Mouse (Mus musculus) limb, embryonic 10.5 days (tissue): ENCODE measurements around the gene Hecw2. TPM values are rescaled to one million over a fixed set of nuclear protein-coding genes. Genes with fewer than 3 reads are reported as not detected.
A peak's percentile ranks its signal among the peaks of the same experiment; 100 is the strongest.

Source experiments
- DNase-seq: peaks from one replicate; pipeline ENCODE4 v3.0.0-alpha.2; 2017; ENCODE audit warnings: low spot score
- H3K27ac ChIP-seq: fragments of 300-500 bp; sonication (generic); 2 replicates; pipeline ENCODE4 v1.5.1; 2016; ENCODE audit warnings: mild to moderate bottlenecking
- H3K27me3 ChIP-seq: fragments of 300-500 bp; sonication (generic); 2 replicates; pipeline ENCODE4 v1.6.1; 2016; ENCODE audit warnings: low read depth, mild to moderate bottlenecking; ENCODE audit not compliant: poor library complexity, severe bottlenecking
- H3K36me3 ChIP-seq: fragments of 300-500 bp; sonication (generic); 2 replicates; pipeline ENCODE4 v1.6.1; 2016; ENCODE audit warnings: mild to moderate bottlenecking, moderate library complexity
- H3K4me1 ChIP-seq: fragments of 300-500 bp; sonication (generic); 2 replicates; pipeline ENCODE4 v1.6.1; 2016
- H3K4me3 ChIP-seq: fragments of 300-500 bp; sonication (generic); 2 replicates; pipeline ENCODE4 v1.5.1; 2016; ENCODE audit warnings: mild to moderate bottlenecking, moderate library complexity
- H3K9me3 ChIP-seq: fragments of 300-500 bp; sonication (generic); replicated peaks from 2 replicates; pipeline ENCODE4 v1.6.1; 2016; ENCODE audit warnings: mild to moderate bottlenecking
- WGBS: fragments of 180-500 bp; shearing (Covaris S2); methylation state at CpG from one replicate; pipeline ENCODE4 v1.1.7; 2016; 5-methylcytosine and 5-hydroxymethylcytosine counted together
- polyA plus RNA-seq: library from polyadenylated mRNA; unstranded; fragments of >200 nt; fragmentation: Nextera tagmentation; extraction: Ambion mirVana; gene quantifications from 2 replicates; pipeline ENCODE4 v1.2.1, GENCODE M21; 2016

Hecw2 gene
- polyA plus RNA-seq, 1 experiment from 2014 or later, result 2.5 TPM

- 89% methylated on average over 3 of the region's 3 CpGs for WGBS
Observed at GRCm38 (mm10) chr1:54079708-54080107, 115.3 kb downstream of the Hecw2 start.

GRCm38 (mm10) chr1:54074456-54074855 lies 120.5 kb downstream of the Hecw2 start:
- H3K9me3 ChIP-seq, result no peaks in the 10 kb centered on the region
- H3K4me3 ChIP-seq, result no peak overlapping the region
- H3K27ac ChIP-seq, result no peak overlapping the region
- H3K4me1 ChIP-seq, result peaks cover 7% of the 10 kb centered on the region
- 53% methylated on average over 1 of the region's 1 CpGs for WGBS
- H3K36me3 ChIP-seq, result no peaks in the 10 kb centered on the region
- no peaks in the 10 kb centered on the region for H3K27me3 ChIP-seq
- no peak for DNase-seq

More at GRCm38 (mm10) chr1:54079708-54080107, 115.3 kb downstream of the Hecw2 start:
- H3K4me3 ChIP-seq, result no peak overlapping the region
- DNase-seq, result no peak
- no peak overlapping the region for H3K27ac ChIP-seq
- H3K4me1 ChIP-seq, result no peaks in the 10 kb centered on the region
- H3K9me3 ChIP-seq, result no peaks in the 10 kb centered on the region
- H3K36me3 ChIP-seq, result no peaks in the 10 kb centered on the region
- no peaks in the 10 kb centered on the region for H3K27me3 ChIP-seq

GRCm38 (mm10) chr1:54070121-54070520 lies 124.8 kb downstream of the Hecw2 start:
- 56% methylated on average over 2 of the region's 2 CpGs for whole genome bisulfite sequencing
- Histone ChIP-seq H3K4me3 (no peak overlapping the region), H3K9me3 (no peaks in the 10 kb centered on the region), H3K27ac (peak overlapping the region; percentile 42; the same call in 1 of the 2 replicates), H3K4me1 (peaks cover 17% of the 10 kb centered on the region), H3K36me3 (no peaks in the 10 kb centered on the region), H3K27me3 (no peaks in the 10 kb centered on the region)
- peak; percentile 34 for DNase-seq

GRCm38 (mm10) chr1:54068248-54068647 lies 126.7 kb downstream of the Hecw2 start:
- WGBS, result 90% methylated on average over 1 of the region's 1 CpGs
- no peak for DNase-seq
- no peaks in the 10 kb centered on the region for H3K9me3 ChIP-seq
- H3K27me3 ChIP-seq, result no peaks in the 10 kb centered on the region
- H3K4me1 ChIP-seq, result peaks cover 17% of the 10 kb centered on the region
- H3K36me3 ChIP-seq, result no peaks in the 10 kb centered on the region
- no peak overlapping the region for H3K4me3 ChIP-seq
- no peak overlapping the region for H3K27ac ChIP-seq

- Histone ChIP-seq H3K27me3 (no peaks in the 10 kb centered on the region), H3K36me3 (no peaks in the 10 kb centered on the region), H3K27ac (no peak overlapping the region), H3K4me1 (peaks cover 17% of the 10 kb centered on the region), H3K9me3 (no peaks in the 10 kb centered on the region), H3K4me3 (no peak overlapping the region)
- WGBS, result 77% methylated on average over 1 of the region's 1 CpGs
- DNase-seq, result no peak
Observed at GRCm38 (mm10) chr1:54065434-54065833, 129.5 kb downstream of the Hecw2 start.

GRCm38 (mm10) chr1:54061078-54061477 lies 133.9 kb downstream of the Hecw2 start:
- Histone ChIP-seq H3K4me3 (no peak overlapping the region), H3K36me3 (no peaks in the 10 kb centered on the region), H3K4me1 (no peaks in the 10 kb centered on the region), H3K27me3 (no peaks in the 10 kb centered on the region), H3K27ac (no peak overlapping the region), H3K9me3 (no peaks in the 10 kb centered on the region)
- DNase-seq, result no peak
- 95% methylated on average over 2 of the region's 2 CpGs for WGBS

- Histone ChIP-seq H3K4me1 (no peaks in the 10 kb centered on the region), H3K9me3 (no peaks in the 10 kb centered on the region), H3K27me3 (no peaks in the 10 kb centered on the region), H3K36me3 (no peaks in the 10 kb centered on the region), H3K4me3 (no peak overlapping the region), H3K27ac (no peak overlapping the region)
- no peak for DNase-seq
- WGBS, result 87% methylated on average over 1 of the region's 1 CpGs
Observed at GRCm38 (mm10) chr1:54059731-54060130, 135.2 kb downstream of the Hecw2 start.

- H3K4me3 ChIP-seq, result no peak overlapping the region
- no peaks in the 10 kb centered on the region for H3K27me3 ChIP-seq
- H3K9me3 ChIP-seq, result no peaks in the 10 kb centered on the region
- no peaks in the 10 kb centered on the region for H3K4me1 ChIP-seq
- no peak for DNase-seq
- no peak overlapping the region for H3K27ac ChIP-seq
- no peaks in the 10 kb centered on the region for H3K36me3 ChIP-seq
Observed at GRCm38 (mm10) chr1:54052771-54053170, 142.2 kb downstream of the Hecw2 start.

GRCm38 (mm10) chr1:54046923-54047322 lies 148.0 kb downstream of the Hecw2 start:
- Histone ChIP-seq H3K4me3 (no peak overlapping the region), H3K36me3 (no peaks in the 10 kb centered on the region), H3K4me1 (no peaks in the 10 kb centered on the region), H3K27ac (no peak overlapping the region), H3K27me3 (no peaks in the 10 kb centered on the region), H3K9me3 (no peaks in the 10 kb centered on the region)
- DNase-seq, result no peak
- WGBS, result 82% methylated on average over 1 of the region's 1 CpGs

GRCm38 (mm10) chr1:54039062-54039461 lies 155.9 kb downstream of the Hecw2 start:
- Histone ChIP-seq H3K27ac (no peak overlapping the region), H3K4me1 (no peaks in the 10 kb centered on the region), H3K9me3 (no peaks in the 10 kb centered on the region), H3K4me3 (no peak overlapping the region), H3K36me3 (no peaks in the 10 kb centered on the region), H3K27me3 (no peaks in the 10 kb centered on the region)
- DNase-seq, result no peak
- WGBS, result 49% methylated on average over 2 of the region's 2 CpGs

- DNase-seq, result no peak
Observed at GRCm38 (mm10) chr1:54017686-54018085, 177.3 kb downstream of the Hecw2 start.

GRCm38 (mm10) chr1:54015739-54016138 lies 179.2 kb downstream of the Hecw2 start:
- Histone ChIP-seq H3K4me1 (0 out of 2 replicates have a peak, but pooled peaks cover 11% of the 10 kb centered on the region), H3K36me3 (no peaks in the 10 kb centered on the region), H3K9me3 (no peaks in the 10 kb centered on the region), H3K27me3 (no peaks in the 10 kb centered on the region), H3K4me3 (no peak overlapping the region), H3K27ac (no peak overlapping the region)
- 66% methylated on average over 4 of the region's 4 CpGs for WGBS
- no peak for DNase-seq

More at GRCm38 (mm10) chr1:54017686-54018085, 177.3 kb downstream of the Hecw2 start:
- Histone ChIP-seq H3K27ac (no peak overlapping the region), H3K36me3 (no peaks in the 10 kb centered on the region), H3K27me3 (no peaks in the 10 kb centered on the region), H3K9me3 (no peaks in the 10 kb centered on the region), H3K4me1 (no peaks in the 10 kb centered on the region), H3K4me3 (no peak overlapping the region)
- WGBS, result 84% methylated on average over 2 of the region's 2 CpGs

- Histone ChIP-seq H3K27me3 (no peaks in the 10 kb centered on the region), H3K4me3 (no peak overlapping the region), H3K9me3 (no peaks in the 10 kb centered on the region), H3K36me3 (no peaks in the 10 kb centered on the region), H3K4me1 (peaks cover 18% of the 10 kb centered on the region; the same call in 1 of the 2 replicates), H3K27ac (no peak overlapping the region)
- no peak for DNase-seq
- WGBS, result 75% methylated on average over 3 of the region's 3 CpGs
Observed at GRCm38 (mm10) chr1:54012414-54012813, 182.6 kb downstream of the Hecw2 start.

GRCm38 (mm10) chr1:54009418-54010064 lies 185.4 kb downstream of the Hecw2 start:
- H3K4me1 ChIP-seq, result peaks cover 18% of the 10 kb centered on the region; the same call in 1 of the 2 replicates
- H3K4me3 ChIP-seq, result no peak overlapping the region
- 86% methylated on average over 6 of the region's 6 CpGs for WGBS
- H3K27ac ChIP-seq, result peak overlapping the region; percentile 42; the same call in 1 of the 2 replicates
- H3K9me3 ChIP-seq, result no peaks in the 10 kb centered on the region
- no peaks in the 10 kb centered on the region for H3K27me3 ChIP-seq
- no peaks in the 10 kb centered on the region for H3K36me3 ChIP-seq
- DNase-seq, result no peak
